35 mouse cellular contexts compared by ENCODE assay signal in the genomic region with DNA sequence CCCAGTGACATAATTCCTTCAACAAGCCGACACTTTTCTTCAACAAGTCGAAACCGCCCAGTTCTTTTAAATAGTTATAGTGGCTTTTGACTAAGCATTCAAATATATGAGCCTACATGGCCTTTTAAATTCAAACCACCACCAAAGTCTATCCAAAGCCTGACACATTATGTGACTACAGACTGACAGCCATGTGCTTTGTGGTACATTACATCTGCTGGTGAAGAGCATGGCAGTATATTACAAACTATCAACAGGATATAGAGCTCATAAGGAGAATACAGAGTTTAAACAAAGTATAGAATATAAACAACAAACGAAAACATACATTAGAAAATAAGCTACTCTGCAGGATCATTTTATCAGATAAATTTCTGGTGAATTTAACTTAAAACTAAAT.
"Had no signal": no experiment of that assay in that cellular context is flagged by ENCODE, and none has a peak within 500 bp of the region (broad histone marks: within the 10 kb centered on the region; RNA-seq: fewer than 3 reads in every experiment).

No protein-coding gene starts in this region.

- H3K4me2 ChIP-seq: heart, embryonic 11.5 days; heart, embryonic 12.5 days; heart, embryonic 13.5 days; heart, embryonic 15.5 days; hindbrain, embryonic 12.5 days; hindbrain, embryonic 13.5 days; hindbrain, embryonic 14.5 days; hindbrain, embryonic 15.5 days; intestine, embryonic 15.5 days; kidney, embryonic 15.5 days had no signal

- H3K9ac ChIP-seq: heart, embryonic 12.5 days; heart, embryonic 13.5 days; heart, embryonic 15.5 days; hindbrain, embryonic 12.5 days; hindbrain, embryonic 13.5 days; hindbrain, embryonic 14.5 days; hindbrain, embryonic 15.5 days; intestine, embryonic 15.5 days; kidney, embryonic 15.5 days had no signal

- DNase-seq: heart, postnatal 10 days; heart, postnatal 14 days; heart, postnatal 36 days; heart, postnatal 4 days; kidney, adult 11 months; kidney, adult 18-20 months; kidney, adult 2 months; kidney, adult 8-10 months; kidney, adult 9 months; kidney, postnatal 10 days; kidney, postnatal 14 days; kidney, postnatal 25 days; kidney, postnatal 36 days; kidney, postnatal 4 days; layer of hippocampus, adult 9-11 months; layer of hippocampus, postnatal 36 days had no signal

- ATAC-seq: hindbrain, embryonic 16.5 days; hindbrain, postnatal 0 days; inflammation-experienced regulatory T-cells, adult 6 months; intestine, embryonic 15.5 days; intestine, embryonic 16.5 days; intestine, postnatal 0 days had no signal

- H3K27ac ChIP-seq: heart, embryonic 10.5 days; heart, embryonic 13.5 days; heart, embryonic 15.5 days; hindbrain, embryonic 10.5 days; hindbrain, embryonic 12.5 days; hindbrain, embryonic 13.5 days; hindbrain, embryonic 14.5 days; hindbrain, embryonic 15.5 days; hindbrain, postnatal 0 days; intestine, embryonic 15.5 days; kidney, embryonic 15.5 days; kidney, postnatal 0 days; layer of hippocampus, adult 2 months had no signal

- H3K4me3 ChIP-seq: heart, embryonic 10.5 days; heart, embryonic 12.5 days; heart, embryonic 13.5 days; heart, embryonic 15.5 days; hindbrain, embryonic 10.5 days; hindbrain, embryonic 12.5 days; hindbrain, embryonic 13.5 days; hindbrain, embryonic 15.5 days; intestine, embryonic 15.5 days; kidney, embryonic 15.5 days; layer of hippocampus, adult 2 months had no signal

- H3K36me3 ChIP-seq: heart, embryonic 10.5 days; heart, embryonic 12.5 days; heart, embryonic 13.5 days; heart, embryonic 15.5 days; hindbrain, embryonic 10.5 days; hindbrain, embryonic 12.5 days; hindbrain, embryonic 13.5 days; hindbrain, embryonic 15.5 days; intestine, embryonic 15.5 days; kidney, embryonic 15.5 days had no signal

- H3K4me1 ChIP-seq: heart, embryonic 10.5 days; heart, embryonic 12.5 days; heart, embryonic 13.5 days; heart, embryonic 15.5 days; hindbrain, embryonic 10.5 days; hindbrain, embryonic 12.5 days; hindbrain, embryonic 13.5 days; hindbrain, embryonic 15.5 days; intestine, embryonic 15.5 days; kidney, embryonic 15.5 days had no signal

- H3K27me3 ChIP-seq: heart, embryonic 12.5 days; heart, embryonic 13.5 days; heart, embryonic 15.5 days; hindbrain, embryonic 12.5 days; hindbrain, embryonic 13.5 days; hindbrain, embryonic 15.5 days; intestine, embryonic 15.5 days; kidney, embryonic 15.5 days had no signal

- H3K9me3 ChIP-seq: heart, embryonic 10.5 days; heart, embryonic 12.5 days; heart, embryonic 13.5 days; heart, embryonic 15.5 days; hindbrain, embryonic 10.5 days; hindbrain, embryonic 12.5 days; hindbrain, embryonic 13.5 days; hindbrain, embryonic 15.5 days; intestine, embryonic 15.5 days; kidney, embryonic 15.5 days had no signal
